In the genomic region with DNA sequence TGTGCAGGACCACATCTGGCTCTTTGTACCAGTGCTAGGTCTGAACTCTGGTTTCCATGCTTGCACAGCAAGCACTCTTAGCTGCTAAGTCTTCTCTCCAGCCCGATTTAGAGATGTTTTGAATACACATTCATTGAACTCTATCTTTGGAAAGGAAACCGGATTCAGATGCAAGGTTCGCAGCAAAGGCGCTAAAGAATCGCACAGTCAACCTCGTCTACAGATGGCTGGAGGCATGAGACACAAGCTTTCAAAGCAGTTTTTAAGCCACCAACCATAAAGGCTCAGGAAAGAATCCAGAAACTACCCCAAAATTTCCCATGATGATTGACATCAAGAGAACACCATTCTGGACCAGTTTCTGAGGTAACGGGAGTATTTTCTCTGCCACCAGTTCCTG, we compare ENCODE assay signal across 16 mouse cellular contexts.
"Had no signal": no experiment of that assay in that cellular context is flagged by ENCODE, and none has a peak within 500 bp of the region (broad histone marks: within the 10 kb centered on the region; RNA-seq: fewer than 3 reads in every experiment).

No protein-coding gene starts in this region.

- H3K36me3 ChIP-seq: limb, embryonic 12.5 days; liver, embryonic 13.5 days; lung, embryonic 15.5 days; midbrain, embryonic 12.5 days had no signal

- DNase-seq: kidney, adult 11 months; kidney, adult 9 months; kidney, postnatal 36 days; layer of hippocampus, adult 9-11 months; layer of hippocampus, postnatal 36 days; liver; liver, embryonic 13.5 days; liver, postnatal 0 days; spleen, adult 18-20 months; thymus, adult 2 months; thymus, postnatal 25 days had no signal

- H3K4me1 ChIP-seq: limb, embryonic 12.5 days; midbrain, embryonic 12.5 days had no signal

- H3K4me2 ChIP-seq: limb, embryonic 12.5 days; liver, embryonic 13.5 days; lung, embryonic 15.5 days; midbrain, embryonic 12.5 days had no signal

- H3K27me3 ChIP-seq: limb, embryonic 12.5 days; lung, embryonic 15.5 days; midbrain, embryonic 12.5 days had no signal

- ATAC-seq: liver, postnatal 0 days; midbrain, embryonic 16.5 days had no signal

- H3K27ac ChIP-seq: kidney, postnatal 0 days; limb, embryonic 12.5 days; liver, embryonic 13.5 days; lung, embryonic 15.5 days; midbrain, embryonic 12.5 days had no signal

- H3K9ac ChIP-seq: limb, embryonic 12.5 days; liver, embryonic 13.5 days; liver, postnatal 0 days; lung, embryonic 15.5 days; midbrain, embryonic 12.5 days had no signal

- H3K9me3 ChIP-seq: limb, embryonic 12.5 days; liver, embryonic 13.5 days; lung, embryonic 15.5 days; midbrain, embryonic 12.5 days had no signal

- H3K4me3 ChIP-seq: limb, embryonic 12.5 days; liver, embryonic 13.5 days; lung, embryonic 15.5 days; midbrain, embryonic 12.5 days had no signal
